Mouse (Mus musculus): ENCODE results near the gene Hdac2. TPM values are rescaled to one million over a fixed set of nuclear protein-coding genes. Genes with fewer than 3 reads are reported as not detected.

The Hdac2 gene
- 118 and 128 TPM in 2 replicates for polyA plus RNA-seq (2012; rRNA removed)

DNA sequence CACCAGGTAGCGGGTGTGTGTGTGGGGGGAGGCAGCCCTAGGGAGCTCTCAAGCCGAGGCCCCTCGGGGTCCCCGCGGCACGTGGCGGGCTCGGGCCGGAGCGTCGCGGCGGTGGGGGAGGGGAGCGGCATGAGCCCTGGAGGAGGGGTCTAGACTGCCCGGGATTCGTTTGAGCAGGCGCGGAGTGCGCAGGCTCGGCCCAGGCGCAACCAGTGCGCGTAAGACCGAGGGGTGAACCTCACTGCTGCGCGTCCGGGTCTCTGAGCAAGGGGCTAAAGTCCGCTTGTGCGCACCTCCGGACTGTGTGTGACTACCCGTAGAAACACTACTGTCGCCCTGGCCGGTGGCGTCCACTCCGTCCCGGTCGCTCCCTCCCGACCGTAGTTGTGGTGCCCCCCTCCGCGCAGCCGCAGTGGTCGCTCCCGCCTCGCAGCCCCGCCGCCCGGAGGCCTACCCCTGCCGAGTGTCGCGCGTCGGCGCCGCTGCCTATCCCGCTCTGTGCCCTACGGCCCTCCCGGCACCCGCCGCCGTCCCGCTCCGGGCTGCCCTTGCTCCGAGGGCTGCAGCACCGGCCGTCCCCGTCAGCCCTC lies at the start of gene Hdac2:
TSS of gene Hdac2 (plus strand) at position 459 of the 590 bp plus-strand sequence.
- peak; percentile 59 to 89 for DNase-seq (ENCODE audit: extremely low spot score in 1 of 2, low spot score in 1 of 2)

DNA sequence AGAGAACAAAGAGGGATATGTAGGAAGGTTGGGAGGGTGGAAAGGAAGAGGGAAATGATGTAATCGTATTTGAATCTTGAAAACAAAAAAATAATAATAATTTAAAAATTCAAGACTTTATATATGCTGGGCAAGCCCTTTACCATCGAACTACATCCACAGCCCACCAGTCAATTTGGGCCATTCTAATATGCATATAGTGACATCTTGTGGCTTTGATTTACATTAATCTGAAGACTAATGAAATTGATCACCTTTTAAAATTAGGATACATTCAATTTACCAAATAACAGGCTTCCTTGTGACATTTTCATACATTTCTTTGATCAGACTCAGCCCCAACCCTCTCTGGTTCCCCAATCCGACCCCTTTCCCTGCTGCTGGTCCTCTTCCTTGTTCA lies 46.1 kb upstream of the Hdac2 start:
- no peak for DNase-seq (ENCODE audit: extremely low spot score in 1 of 2, low spot score in 1 of 2)

DNA sequence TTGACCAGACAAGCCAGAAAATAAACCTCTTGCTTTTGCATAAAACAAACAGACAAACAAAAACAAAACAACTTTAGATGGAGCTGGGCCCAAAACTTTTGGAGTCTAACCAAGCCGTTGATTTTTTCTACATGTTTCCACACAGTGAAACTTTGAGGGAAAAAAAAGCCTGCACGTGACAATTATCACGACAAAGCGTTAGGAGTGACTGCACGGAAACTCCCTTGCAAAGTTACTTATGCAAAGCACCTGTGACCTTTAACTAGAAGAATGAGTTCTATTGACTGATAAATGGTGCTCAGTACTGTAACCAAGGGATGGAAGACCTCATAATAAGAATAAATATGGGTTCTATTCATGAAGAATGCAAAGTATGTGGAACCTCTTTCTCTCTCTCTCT lies 38.5 kb upstream of the Hdac2 start:
- DNase-seq (ENCODE audit: extremely low spot score in 1 of 2, low spot score in 1 of 2): no peak

DNA sequence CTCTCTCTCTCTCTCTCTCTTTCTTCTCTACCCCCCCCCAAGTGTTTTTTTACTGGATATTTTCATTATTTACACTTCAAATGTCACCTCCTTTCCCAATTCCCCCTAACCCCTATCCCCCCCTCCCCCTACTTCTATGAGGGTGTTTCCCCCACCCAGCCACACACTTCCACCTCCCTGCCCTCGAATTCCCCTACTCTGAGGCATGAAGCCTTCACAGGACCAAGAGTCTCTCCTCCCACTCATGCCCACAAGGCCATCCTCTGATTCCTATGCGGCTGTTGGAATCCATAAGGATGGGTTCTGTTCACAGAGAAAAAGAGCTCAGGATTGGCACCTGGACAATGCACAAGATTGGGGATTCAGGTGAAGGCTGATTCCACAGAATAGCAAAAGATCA lies 38.1 kb upstream of the Hdac2 start:
- DNase-seq (ENCODE audit: extremely low spot score in 1 of 2, low spot score in 1 of 2): no peak

DNA sequence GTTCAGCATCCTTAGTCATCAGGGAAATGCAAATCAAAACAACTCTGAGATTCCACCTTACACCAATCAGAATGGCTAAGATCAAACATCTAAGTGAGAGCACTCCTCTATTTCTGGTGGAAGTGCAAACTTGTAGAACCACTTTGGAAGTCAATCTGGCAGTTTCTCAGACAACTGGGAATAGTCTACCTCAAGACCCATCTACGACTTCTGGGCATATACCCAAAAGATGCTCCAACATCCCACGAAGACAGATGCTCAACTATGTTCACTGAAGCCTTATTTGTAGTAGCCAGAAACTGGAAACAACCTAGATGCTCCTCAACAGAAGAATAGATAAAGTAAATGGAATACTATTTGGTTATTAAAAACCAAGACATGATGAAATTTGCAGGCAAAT lies 22.6 kb upstream of the Hdac2 start:
- peak in 1 of 2 experiments; percentile 64 for DNase-seq (ENCODE audit: extremely low spot score in 1 of 2, low spot score in 1 of 2)

DNA sequence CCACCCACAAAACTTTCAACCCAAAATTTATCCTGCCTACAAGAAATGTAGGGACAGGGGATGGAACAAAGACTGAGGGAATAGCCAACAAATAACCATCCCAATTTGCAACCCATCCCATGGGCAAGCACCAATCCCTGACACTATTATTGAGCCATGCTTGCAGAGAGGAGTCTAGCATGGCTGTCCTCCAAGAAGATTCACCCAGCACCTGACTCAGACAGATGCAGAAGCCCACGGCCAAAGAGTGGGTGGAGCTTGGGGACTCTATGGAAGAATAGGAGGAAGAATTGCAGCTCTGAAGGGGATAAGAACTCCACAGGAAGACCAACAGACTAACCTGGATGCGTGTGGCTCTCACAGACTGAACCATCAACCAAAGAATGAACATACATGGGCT lies 21.7 kb upstream of the Hdac2 start:
- no peak for DNase-seq (ENCODE audit: extremely low spot score in 1 of 2, low spot score in 1 of 2)

DNA sequence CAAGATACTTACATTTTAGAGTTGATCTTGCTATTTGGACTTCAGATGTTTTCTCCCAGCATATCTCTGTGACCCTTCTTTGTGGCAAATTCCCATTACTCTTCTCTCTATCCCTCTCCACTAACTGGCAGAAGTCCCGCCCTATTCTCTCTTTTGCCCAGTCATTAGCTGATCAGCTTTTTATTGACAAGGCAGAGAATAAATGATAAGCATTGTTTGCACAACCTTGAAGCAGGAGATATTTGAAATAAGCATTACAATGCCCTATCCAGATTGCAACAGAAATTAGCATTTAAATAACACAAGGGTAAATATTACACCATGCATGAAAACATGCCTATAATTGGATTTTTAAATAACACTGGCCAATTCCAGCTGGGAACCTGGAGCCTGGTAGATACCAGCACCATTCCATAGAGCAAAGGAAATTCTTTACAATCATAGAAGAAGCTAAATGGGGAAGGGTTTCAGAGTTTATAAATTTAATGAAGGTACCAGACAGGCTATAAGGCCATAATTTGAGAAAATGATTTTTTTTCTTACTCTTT lies 14.7 kb upstream of the Hdac2 start:
- no peak for DNase-seq (ENCODE audit: extremely low spot score in 1 of 2, low spot score in 1 of 2)

DNA sequence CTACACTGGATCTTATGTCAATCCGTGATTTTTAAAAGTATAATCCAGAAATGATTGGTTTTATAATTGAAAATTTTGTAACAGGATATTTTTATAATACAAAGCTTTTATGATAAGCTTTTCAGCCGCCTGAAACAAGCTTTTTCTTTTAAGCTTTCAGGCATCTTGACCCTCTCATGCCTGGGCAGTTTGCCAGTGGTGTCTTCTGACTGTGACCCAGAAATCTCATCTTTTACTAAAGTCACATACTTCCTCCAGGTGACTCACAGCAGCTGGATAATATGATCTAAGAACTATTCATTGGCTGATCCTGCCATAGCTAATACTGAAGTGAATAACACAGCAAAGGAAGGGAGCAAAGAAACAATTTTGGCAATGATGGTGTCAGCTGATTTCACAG lies 9.9 kb upstream of the Hdac2 start:
- DNase-seq (ENCODE audit: extremely low spot score in 1 of 2, low spot score in 1 of 2): no peak

DNA sequence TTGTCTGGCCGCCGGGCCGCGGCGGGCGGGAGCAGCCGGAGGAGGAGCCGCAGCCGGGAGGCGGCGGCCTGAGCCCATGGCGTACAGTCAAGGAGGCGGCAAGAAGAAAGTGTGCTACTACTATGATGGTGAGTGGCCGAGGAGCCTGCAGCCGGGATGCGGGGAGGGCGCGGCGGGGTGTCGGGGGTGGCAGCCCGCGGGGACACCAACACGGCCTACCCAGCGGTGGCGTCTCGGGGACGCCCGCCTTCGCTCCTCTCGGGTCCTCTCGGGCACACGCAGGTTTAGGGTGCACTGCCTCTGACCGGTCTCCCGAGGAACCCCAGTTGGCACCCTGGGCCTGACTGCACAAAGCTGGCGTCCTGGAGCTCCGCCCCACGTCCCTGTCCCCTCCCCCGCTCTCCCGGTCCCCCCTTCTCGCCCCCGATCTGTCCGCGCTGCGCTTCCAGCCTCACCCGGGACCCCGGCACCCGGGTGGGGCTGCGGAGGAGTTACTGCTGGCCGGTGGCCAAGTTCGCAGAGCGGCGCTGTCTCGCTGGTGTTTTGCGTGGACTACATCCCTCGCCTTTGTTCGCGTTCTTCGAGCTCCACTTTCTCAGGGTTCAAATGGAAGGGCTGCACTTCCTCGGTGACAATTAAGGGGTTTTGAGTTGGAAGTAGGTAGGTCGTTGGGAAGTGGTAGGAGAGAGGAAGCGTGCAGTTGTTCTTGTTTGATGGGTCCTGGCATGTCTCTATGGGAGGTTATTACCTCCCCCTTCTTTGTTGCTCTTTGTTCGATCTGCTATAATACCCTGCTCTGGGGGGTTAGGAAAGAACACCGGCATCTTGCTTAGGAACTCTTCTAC lies 554 bp downstream of the Hdac2 start:
- DNase-seq (ENCODE audit: extremely low spot score in 1 of 2, low spot score in 1 of 2): peak; percentile 19 to 60

DNA sequence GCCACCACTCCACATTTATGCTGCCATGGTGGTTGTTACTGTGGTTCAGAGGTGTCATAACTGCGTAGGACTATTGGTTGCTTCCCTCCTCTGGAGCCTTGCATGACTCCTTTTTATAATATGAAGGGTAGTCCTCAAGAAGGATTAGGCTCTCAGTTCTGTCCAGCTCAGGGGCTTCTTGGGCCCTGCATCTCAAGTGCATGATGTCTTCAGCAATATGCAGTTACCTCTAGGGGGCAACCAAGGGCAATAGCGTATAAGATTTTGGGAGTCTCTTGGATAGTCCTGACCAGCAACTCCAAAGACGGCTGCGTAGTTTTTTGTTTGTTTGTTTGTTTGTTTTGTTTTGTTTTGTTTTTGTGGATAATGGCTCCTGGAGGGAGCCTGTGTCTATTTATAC lies 7.5 kb downstream of the Hdac2 start:
- no peak for DNase-seq (ENCODE audit: extremely low spot score in 1 of 2, low spot score in 1 of 2)

DNA sequence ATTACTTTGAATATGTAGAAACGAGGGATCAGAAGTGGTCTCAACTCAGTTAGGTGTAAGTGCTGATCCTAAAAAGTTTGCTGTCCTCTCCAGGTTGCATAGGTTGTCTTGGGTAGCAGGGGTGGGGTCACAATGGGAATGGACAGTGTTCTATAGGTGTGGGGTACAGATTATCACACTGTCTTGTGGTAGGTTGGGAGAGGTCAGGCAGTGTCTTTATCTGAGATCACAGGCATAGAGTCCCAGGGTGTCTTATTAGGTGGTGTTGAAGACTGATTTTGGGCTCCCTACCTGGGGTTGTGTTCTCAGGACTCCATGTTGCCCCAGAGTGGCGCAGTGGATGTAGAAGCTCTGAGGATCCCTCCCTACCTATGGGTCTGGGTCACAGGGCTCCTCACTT lies 17.8 kb downstream of the Hdac2 start:
- no peak for DNase-seq (ENCODE audit: extremely low spot score in 1 of 2, low spot score in 1 of 2)

DNA sequence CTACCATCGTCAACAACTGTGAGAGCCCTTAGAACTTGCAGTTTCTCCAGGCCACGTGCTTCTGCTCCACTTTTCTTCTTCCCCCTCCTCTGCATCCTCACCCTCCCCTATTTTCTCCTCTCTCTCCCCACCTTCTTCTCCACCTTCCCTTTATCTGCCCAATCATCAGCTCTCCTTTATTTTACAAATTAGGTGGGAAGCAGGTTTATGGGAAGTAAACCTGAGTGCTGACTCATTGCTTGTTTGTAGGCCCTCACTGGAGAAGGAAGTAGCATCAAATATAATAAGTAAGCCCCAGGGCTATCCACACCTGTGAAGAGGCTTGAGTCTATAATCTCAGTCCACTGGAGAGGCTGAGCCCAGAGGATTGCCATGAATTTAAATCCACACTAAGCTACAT lies 26.5 kb downstream of the Hdac2 start:
- no peak for DNase-seq (ENCODE audit: extremely low spot score in 1 of 2, low spot score in 1 of 2)

DNA sequence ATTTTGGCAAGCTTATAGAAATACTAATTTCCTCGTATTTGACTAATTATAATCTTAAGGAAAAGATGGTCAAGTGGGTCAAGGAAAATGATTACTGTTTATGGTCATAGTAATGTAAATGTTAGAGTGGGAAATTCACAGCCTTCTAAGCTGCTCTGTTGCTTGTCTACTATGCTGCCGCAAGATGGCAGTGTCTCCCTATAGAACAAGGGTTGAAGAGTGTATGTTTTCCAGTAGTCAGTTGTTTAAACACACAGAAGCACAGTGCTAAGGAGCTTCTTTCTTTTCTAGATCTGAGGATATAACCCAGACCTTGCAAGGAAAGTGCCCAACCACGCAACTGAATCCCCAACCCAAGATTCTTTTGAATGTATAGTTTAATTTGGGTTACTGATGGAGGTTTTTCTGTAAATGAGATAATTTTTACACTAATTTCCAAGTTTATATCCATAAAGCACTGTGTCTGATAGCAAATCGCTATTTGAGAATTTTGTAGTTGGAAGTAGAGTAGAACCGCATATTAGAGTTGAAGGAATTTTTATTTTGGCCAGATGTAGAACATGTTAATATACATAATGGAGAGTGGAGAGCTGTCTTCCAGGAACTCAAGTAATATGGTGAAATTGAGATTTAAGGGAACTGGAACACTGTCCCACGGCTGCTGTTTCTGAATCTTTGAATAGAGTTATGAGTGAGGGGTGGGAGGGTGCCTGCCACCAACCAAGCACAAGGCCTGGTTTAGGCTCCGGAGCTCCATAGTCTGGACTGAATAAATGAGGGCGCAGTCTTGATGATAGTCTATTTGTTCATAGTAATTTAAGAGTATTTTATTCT lies 40.1 kb downstream of the Hdac2 start:
- peak; percentile 19 to 85 for DNase-seq (ENCODE audit: extremely low spot score in 1 of 2, low spot score in 1 of 2)

DNA sequence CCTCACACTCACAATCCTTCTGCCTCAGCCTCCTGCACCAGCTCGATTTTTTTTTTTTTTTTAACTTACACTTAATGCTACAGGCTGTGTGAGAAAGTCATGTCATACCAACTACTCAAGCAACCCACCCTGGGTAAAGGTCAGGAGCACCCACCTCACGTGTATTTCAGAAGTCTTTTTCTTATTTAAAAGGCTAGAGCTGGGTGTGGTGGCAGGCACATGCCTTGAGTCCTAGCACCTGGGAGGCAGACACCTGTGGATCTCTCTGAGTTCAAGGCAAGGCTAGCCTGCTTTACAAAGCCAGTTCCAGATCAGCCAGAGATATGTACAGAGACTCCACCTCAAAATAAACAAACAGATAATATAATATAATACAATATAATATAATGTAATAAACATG lies 41.4 kb downstream of the Hdac2 start:
- DNase-seq (ENCODE audit: extremely low spot score in 1 of 2, low spot score in 1 of 2): no peak

DNA sequence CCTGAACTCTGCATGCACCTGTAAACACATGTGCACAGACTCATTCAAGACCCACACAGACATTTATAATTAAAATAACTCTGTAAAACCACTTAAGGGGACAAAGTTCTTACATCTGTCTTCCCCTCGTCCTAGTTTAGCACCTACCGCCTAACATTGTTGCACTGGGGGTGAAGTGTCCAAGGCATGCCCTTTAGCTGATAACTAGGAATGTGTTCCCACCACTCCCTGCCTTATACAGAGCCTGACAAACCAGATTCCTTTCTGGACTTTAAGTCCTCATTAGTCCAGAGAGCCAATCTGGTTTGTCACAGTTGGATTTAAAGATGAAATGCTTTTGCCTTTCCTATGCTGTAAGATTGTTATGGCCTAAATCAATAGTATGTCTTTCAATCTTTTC lies 41.9 kb downstream of the Hdac2 start:
- no peak for DNase-seq (ENCODE audit: extremely low spot score in 1 of 2, low spot score in 1 of 2)

DNA sequence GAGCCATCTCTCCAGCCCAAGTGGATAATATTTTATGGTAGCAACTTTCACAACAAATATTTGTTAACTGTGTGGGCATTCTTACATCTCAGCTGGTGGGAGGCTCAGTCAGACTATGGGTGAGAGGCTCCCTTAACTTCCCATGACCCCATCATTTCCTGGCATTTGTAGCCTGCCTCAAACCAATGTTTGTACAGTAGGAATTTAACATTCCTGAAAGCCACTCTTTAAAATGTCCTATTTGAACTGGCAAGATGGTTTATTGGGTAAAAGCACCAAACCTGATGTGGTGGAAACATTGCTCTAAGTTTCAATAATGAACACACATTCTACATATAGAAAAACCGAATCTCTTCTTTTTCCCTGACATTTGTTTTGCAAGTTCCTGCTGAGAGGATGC lies 50.0 kb downstream of the Hdac2 start:
- no peak for DNase-seq (ENCODE audit: extremely low spot score in 1 of 2, low spot score in 1 of 2)

DNA sequence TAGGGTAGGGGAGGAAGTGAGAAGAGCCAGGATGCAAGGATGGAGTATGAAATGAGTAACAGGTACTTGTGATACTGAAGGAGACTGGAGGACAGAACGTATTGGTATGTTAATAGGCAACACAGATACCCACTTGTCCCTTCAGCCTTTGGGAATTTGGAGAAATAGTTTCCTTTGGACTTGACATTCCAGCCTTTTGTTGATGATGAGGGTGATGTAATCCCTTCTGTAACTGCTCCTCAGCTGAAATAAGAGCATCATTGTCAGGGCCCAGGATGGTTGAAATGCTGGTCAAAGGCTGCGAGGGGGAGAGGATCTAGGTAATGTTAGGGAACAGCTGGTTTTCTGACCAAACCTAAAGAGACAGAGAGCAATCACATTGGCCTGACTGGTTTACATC lies 54.3 kb downstream of the Hdac2 start:
- DNase-seq (ENCODE audit: extremely low spot score in 1 of 2, low spot score in 1 of 2): no peak

DNA sequence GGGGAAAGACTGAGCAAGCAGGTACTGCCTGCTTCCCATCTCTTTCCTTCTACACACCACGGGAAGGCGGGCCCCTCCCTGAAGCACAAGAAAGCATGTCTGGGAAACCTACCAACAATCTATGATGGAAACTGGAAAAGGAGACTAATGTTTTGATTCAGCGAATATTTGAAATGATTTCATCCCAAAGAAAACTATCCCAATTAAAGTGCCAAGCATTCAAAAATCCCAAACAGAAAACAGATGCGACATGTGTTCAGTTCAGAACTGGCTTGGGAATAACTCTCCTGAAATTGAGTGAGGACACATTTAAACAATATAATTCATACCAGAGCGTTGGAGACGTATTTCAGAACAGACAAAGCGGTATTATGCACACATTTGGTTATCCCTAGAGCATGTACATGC lies 60.8 kb downstream of the Hdac2 start:
- DNase-seq (ENCODE audit: extremely low spot score in 1 of 2, low spot score in 1 of 2): no peak

DNA sequence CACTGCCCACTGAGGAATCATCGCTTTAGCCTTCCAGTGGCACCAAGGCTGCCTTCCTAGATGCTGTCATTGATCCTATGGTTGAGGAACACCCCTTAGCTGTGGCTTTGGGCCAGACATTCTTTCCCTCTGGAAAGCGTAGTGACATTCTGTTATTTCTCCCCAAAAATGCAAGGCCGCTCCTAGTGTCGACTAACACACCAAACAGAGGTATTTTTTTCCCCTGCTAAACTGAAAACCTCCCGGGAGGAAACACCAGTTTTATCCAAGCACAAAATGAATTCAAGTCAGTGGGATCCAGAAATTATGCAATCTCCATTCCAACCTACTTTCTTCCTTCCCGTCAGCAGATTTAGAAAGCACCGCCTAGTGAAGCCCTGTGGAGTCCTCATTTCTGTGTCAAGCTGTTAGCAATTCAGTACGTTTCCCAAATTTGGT lies 73.3 kb downstream of the Hdac2 start:
- peak; percentile 39 to 75 for DNase-seq (ENCODE audit: extremely low spot score in 1 of 2, low spot score in 1 of 2)
